Mouse (Mus musculus): ENCODE results near the gene Ppfia3.

Gene Ppfia3

DNA sequence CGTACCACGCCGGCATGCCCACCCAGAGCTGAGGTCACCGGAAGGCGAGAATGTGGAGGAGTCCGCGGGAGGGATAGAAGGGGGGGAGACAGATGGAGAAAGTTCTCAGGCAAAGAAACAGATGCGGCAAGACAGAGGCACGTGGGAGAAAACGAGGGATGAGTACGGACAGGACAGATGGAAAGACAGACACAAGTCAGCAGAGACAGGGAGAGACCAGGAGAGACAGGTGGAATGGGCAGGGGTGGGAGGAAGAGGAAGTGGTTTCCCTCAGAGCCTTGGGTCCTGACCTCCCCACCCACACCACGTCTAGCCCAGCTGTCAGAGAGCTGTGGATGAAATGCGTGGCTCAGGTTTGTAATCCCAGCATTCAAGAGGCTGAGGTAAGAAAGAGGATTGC lies 19.9 kb downstream of the Ppfia3 start:
- no peak for DNase-seq (ENCODE audit: extremely low spot score, low spot score)

DNA sequence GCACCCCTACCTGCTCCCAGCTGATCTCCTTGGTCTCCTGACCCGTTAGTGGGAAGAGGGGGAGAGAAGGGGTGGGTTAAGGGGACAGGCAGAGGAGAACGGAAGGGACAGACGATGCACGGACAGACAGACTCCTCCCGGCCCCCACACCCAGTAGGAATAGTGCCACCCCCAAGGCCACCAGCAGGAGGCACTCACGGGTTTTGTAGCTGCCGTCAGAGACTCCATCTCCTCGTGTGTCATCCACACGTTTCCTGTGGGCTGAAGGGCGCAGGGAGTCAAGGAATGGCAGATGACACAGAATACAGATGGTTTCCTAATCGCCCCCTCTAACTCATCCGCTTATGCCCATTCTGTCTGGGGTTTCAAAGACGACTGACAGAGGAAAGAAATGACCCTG lies 23.3 kb downstream of the Ppfia3 start:
- DNase-seq (ENCODE audit: extremely low spot score, low spot score): no peak

DNA sequence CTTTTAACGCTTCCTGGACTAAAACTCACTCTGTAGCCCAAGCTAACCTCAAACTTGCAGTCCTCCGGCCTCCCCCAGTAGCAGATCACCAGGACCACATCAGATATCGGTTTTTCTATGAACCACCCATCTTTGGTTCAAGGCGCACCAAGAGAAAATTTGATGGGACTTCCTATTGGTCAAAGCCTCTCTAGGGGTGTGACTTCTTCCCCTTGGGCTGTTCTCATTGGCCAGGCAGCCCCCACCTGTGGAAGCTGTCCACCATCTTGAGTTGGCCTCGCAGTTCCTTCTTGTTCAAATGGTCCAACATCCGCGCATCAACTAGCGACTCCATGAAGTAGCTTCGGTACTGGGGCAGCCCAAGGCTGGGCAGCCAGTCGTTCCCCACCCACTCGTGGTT lies 24.7 kb downstream of the Ppfia3 start:
- no peak for DNase-seq (ENCODE audit: extremely low spot score, low spot score)

DNA sequence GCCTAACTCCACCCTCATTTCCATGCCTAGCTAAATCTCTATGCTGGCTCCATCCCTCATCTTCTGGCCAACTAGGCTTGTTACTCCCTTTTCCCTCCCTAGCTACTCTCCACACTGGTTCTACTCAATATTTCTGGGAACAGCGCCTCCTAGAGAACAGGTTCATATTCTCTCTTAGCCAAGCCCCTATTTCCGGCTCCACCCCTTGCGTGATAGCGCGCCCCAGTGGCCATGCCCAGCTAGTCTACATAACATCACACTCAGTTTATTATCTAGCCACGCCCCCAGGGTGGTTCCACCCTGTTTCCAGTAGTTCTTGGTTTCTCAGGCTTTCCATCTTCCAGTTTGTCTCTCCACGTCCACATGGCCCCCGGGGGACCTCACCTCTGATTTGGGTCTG lies 25.5 kb downstream of the Ppfia3 start:
- DNase-seq (ENCODE audit: extremely low spot score, low spot score): peak; percentile 64

DNA sequence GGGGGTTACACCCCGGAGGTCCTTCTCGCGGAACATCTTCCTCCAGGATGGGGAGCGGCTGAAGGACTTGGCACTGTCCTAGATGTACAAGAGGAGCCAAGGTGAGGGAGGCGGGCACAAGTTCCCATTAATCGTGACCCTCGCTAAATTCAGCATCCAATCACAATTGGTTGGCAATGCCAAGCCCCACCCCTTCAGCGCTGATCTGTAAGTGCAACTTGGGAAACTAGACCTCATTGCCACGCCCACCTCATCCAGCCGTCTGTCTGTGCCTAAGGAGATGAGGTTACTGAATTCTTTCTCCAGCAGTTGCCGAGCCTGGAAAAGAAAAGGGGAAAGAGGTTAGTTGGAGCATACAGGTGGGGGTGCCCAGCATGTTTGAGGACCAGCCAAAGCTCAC lies 26.1 kb downstream of the Ppfia3 start:
- peak; percentile 66 for DNase-seq (ENCODE audit: extremely low spot score, low spot score)

DNA sequence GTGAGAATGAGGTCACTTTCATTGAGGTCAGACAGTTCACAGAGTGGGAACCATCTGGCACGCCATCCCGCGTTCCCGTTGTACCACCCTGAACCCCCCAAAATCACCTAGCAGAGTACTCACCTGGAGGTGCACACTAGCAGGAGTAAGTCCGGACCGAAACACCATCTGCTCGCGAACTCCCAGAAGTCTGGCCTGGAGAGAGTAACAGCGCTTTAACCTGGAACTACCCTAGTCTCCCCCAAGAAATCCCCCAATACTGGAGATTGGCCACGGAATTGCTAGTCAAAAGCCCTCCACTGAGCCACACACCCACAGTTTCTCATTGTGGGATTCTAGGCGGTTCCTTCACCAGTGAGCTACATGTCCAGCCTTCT lies 26.8 kb downstream of the Ppfia3 start:
- DNase-seq (ENCODE audit: extremely low spot score, low spot score): no peak

DNA sequence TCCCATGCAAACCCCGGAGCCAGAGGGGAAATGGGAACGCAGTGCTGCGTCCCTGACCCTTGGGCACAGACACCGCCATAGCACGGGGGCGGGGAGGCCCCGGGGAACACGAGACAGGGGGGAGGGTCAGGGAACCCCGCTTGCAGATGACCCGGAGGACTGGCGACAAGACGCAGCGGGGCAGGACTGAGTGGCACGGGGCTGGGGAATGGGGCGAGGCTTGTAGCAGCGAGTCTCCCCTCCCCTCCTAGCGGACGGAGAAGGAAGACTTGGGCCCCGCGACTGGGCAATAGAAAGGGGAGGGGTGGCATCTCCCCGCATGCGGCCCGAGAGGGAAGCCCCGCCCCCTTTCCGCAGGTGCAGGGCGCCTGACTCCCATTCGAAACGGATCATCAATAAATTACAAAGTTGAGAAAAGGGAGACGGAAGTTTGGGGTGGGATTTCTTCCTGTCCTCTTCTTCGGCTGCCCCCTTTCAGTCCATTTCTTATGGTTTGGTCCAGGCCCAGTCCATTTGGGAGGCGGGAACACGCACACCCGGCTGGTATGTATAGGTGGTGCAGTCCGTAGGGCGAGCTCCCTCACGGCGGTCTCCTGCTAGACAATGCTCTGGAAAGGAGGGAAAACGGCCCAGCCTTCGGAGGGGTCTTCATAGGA lies 27.3 kb downstream of the Ppfia3 start:
- peak; percentile 87 for DNase-seq (ENCODE audit: extremely low spot score, low spot score)

DNA sequence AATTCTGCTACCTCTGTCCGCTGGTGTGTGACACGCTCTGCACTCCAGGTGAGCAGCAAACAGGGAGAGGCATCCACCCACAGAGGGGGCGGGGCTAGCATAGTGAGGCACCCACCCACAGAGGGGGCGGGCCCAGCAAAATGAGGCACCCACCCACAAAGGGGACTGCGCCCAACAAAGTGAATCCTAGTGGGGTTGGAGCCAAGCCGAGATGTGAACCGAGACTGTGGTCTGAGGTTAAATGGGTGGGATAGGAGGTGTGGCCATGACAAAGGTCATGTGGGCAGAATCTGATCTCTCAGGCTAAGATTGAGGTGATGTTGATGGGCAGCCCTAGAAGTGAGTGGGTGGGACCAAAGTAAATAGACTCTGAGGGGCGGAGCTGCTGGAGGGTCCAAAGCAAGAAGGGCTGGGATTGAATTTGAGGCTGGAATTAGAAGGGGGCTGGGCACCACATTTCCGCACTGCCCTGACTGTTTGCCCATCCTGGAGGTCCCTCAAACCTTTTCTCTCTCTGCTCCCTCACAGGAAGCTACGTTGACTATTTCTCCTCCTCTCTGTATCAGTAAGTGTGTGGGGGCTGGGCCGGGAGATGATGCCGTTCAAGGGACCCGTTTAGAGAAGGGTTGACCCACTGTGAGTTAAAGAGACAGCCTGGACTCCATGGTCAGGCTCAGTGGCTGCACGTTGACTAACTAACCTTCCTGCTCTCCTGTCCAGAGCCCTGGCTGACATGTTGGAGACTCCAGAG lies 28.5 kb downstream of the Ppfia3 start:
- peak; percentile 31 for DNase-seq (ENCODE audit: extremely low spot score, low spot score)

DNA sequence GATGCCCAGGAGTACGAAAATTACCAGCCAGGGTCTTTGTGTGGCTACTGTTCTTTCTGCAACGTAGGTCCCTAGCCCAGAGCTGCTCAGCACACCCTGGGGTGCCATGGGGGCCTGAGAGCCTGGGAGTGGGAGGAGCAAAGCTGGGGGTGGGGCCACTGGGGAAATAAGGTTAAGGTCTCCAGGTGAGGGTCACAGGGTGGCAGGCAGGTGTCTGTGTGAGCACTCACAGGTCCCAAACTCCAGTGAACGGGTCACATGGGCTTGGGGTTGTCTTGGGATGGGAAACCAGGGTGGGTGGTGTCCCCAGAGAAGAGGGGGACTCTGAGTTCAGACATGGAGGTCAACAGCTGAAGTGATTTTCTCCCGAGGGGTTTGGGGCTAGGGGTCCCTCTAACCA lies 29.4 kb downstream of the Ppfia3 start:
- no peak for DNase-seq (ENCODE audit: extremely low spot score, low spot score)

DNA sequence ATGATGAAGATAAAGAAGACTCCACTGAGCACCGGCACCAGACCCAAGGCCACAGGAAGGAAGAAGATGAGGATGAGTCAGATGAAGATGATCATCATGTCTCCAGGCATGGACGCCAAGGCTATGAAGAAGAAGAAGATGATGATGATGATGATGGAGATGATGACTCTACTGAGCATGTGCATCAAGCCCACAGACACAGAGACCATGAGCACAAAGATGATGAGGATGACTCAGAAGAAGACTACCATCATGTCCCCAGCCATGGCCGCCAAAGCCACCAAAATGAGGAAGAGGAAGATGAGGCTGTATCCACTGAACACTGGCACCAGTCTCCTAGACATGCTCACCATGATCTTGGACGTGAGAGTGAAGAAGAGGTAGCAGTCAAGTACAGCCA lies 30.5 kb downstream of the Ppfia3 start:
- no peak for DNase-seq (ENCODE audit: extremely low spot score, low spot score)

DNA sequence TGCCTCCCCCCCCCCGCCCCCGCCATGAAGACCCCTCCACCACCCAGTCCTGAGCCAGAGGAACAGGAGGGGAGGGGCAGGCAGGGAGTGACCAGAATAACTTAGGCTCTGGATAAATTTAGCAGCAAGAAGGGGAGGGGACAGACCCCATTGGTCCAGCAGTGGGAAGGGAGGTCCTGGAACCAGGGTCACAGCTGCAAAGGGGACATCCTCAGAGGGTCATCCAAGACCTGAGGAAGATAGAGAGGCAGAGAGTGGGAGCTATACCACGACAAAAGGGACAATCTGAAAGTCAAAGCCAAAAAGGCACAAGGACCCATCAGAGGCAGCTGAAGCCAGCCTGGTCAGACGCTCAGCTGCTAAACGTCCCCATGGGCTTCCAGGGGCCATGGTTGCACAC lies 31.8 kb downstream of the Ppfia3 start, which contains the start of gene Hrc:
Gene Hrc (plus strand): TSS at position 235 of the 400 bp plus-strand sequence.
- no peak for DNase-seq (ENCODE audit: extremely low spot score, low spot score)

DNA sequence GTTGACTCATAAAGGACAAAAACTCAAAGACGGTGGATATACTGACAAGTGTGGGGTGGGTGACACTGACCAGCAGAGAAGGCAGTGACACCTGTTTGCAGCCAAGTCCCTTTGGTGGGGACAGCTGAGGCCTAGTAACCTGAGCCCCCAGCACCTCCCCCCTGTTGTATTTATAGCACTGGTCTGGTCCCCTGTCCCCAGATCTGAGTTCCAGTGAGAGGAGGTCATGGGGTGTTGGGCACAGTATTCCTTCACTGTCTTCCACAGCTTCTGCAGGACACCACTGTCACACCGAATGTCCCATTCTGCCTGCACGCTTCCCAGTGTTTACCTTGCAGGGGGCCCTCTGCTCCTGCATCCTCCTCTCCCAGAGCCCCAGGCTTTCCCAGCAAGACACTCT lies 32.2 kb downstream of the Ppfia3 start:
- DNase-seq (ENCODE audit: extremely low spot score, low spot score): no peak

DNA sequence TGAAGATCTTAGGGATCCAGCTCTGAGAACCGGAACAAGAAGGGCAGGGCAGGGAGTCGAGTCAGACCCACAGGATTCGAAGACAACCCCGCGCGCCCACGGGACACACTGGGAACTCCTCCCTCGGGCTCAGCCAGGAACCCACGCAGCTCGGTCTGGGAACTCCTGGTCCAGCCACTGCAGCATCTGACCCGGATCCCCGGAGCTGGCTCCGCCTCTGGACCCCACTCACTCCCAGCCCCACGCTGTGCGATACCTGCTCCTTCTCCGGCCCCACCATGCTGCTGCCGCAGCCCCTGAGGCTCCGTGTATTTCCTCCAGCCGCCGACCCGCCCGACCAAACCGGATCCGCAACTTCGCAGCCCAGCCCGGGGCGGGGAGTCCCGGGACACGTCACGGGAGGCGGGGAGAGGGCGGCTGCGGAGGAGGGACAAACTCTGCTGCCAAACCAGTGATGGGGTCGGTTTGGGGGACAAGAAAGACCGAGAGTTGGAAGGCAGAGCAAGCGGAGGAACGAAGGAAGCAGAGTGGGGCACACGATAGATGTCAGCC lies 33.3 kb downstream of the Ppfia3 start, which contains the start of gene Trpm4:
Gene Trpm4 (minus strand): TSS at position 350 of the 552 bp plus-strand sequence.
- DNase-seq (ENCODE audit: extremely low spot score, low spot score): peak; percentile 77

DNA sequence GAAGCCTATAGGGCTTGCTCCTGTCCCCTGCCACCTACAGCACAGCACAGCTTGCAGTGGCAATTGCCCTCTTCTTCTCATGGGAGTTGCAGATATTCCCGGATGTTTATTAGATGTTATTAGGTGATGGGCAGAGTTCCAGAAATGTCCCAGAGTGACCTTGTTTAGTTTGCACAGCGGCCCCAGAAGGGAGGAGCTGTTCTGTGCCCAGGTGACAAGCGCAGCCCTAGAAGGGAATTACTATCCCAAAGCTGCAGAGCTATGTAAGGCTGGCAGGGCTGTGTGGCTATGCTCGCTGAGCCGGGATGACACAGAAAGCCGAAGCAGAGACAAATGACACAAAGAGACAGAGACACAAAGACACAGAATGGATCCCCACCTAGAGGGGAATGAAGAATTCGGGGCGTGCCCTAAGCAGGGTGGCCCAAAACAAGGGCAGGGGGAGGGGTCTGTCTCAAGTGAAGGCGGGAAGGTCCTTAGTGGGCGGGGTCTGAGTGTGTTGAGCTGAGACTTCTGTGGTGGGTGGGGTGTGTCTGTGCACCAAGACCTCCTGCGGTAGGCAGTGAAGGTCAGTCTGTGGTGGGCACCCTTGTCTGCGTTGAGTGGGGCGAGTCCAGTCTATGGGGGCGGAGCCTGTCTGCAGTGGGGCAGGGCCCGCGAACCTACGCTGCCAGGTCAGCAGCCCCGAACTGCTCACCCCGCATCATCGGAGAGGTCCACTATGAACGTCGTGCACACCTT lies 34.0 kb downstream of the Ppfia3 start:
- DNase-seq (ENCODE audit: extremely low spot score, low spot score): peak; percentile 63

DNA sequence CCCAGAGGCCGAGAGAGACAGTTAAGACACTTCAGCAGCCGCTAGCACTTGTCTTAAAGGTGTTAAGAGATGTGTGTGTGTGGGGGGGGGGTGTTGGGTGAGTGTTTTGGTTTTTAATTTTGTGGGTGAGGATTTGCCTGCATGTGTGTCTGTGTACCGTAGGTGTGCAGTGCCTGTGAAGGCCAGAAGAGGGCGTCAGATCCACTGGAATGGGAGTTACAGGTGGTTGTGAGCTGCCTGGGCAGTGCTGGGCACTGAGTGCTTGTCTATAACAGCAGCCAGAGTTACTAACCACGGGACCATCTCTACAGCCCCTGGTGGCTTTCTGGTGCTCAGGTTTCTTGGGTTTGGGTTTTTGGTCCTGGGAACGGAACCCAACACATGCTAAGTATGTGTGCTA lies 35.3 kb downstream of the Ppfia3 start:
- DNase-seq (ENCODE audit: extremely low spot score, low spot score): no peak

DNA sequence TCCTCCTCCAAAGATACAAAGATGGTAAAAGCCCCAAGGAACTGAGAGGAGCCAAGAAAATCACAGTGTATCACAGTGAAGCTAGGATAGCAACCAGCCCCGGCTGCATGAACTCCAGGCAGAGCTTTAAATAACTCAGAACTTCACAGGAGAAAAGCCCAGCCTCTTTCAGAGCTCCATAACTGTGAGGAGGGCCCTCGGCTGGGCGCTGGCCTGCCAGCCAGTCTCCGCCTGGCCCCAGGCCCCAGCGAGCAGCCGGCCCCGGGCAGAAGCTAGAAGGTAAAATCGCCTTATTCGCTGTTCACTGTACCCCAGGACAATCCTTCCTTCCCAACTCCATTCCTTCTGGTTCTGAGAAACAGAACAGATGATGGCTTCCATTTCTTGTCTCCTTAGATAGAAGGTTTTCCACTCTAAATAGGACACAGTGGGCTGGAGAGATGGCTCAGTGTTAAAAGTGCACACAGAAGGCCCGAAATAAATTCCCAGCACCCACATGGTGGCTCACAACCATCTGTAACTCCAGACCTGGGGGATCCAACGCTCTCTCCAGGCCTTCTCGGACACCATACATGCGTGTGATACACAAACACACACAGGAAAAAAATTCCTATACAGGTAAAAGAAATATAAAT lies 37.9 kb downstream of the Ppfia3 start:
- DNase-seq (ENCODE audit: extremely low spot score, low spot score): no peak

DNA sequence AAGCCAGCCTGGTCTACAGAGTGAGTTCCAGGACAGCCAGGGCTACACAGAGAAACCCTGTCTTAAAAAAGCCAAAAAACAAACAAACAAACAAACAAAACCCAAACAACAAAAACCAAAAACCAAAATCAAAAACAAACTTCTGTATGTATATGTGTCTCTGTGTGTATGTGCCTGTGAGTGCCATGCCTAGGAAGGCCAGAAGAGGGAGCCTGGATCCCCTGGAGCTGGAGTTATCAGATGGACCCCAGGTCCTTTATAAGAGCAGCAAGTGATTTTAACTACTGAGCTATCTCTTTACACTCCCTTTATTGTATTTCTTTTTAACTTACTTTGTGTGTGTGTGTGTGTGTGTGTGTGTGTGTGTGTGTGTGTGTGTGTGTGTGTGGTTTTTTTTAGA lies 41.0 kb downstream of the Ppfia3 start:
- DNase-seq (ENCODE audit: extremely low spot score, low spot score): no peak

DNA sequence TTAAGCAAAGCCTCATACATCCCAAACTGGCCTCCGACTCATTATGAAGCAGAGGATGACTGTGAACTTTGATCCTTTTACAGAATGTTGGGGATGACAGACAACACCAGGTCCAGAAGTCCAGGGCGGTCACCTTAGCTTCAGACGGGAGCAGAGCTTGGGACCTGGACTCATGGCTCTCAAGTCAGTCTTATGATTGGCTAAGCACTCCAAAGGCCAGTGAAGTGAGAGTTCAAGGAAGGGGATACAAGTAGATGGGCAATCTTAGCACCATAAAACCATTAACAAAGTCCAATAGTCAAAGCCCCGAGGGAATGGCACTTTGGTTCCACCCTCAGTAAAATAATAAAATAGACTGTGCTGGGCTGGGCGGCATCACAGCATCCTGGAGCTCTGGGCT lies 43.8 kb downstream of the Ppfia3 start:
- no peak for DNase-seq (ENCODE audit: extremely low spot score, low spot score)

DNA sequence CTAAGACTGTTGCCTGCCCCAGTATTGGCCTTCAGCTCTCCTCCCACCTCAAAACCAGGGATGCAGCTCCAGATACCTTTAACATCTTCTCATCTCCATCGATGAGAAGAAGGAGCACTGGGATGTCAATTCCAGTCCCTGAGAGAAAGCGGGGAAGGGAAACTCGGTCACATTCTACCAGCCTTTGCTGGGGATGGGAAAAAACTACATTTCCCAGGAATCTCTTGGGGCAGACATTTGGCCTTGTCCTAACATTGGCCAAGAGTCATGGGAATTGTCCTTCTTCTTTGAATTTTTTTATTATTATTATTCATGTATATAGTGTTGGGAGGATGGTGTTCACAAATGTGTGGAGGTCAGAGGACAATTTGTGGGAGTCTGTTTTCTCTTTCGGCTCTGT lies 44.6 kb downstream of the Ppfia3 start:
- DNase-seq (ENCODE audit: extremely low spot score, low spot score): no peak

DNA sequence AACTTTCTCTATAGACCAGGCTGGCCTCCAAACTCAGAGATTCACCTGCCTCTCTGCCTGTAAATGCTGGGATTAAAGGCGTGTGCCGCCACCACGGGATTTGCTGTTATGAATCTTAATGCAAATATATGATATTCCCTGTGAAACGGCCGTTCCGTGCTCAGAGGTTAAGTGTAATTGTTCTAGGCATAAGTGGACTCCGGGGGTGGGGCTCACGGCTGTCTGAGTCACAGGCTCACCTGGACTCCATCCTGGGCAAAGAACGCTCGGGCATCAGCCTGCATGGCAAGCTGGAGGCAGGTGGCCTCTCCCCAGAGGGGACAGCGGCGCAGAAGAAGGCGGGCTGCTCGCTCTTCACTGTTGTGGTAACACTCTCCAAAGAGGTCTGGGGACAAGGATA lies 50.3 kb downstream of the Ppfia3 start:
- DNase-seq (ENCODE audit: extremely low spot score, low spot score): no peak

DNA sequence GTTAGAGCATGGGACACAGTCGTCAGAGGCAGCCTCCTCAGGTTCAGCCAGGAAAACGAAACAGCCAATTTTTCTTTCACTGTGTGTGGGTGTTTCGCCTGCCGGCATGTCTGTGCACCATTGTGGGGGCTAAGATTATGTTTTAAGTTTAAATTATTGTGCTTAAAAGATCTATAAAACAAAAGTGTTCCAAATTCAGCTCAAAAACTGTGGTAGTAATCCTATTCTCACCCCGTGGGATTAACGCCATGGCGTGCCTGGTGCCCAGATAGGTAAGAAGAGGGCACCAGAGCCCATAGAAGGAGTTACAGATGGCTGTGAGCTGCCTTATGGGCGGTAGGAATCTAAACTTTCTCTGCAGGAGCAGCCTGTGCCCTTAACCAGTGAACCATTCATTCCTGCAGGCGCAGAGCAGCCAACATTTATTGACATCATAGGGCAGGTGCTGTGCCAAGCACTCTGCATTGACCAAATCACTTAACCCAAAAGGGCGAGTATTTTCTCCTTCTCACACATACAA lies 51.6 kb downstream of the Ppfia3 start:
- no peak for DNase-seq (ENCODE audit: extremely low spot score, low spot score)
